Mouse (Mus musculus) left cerebral cortex, postnatal 25 days (tissue): Measurements from ENCODE around the gene Rbpjl. TPM values are rescaled to one million over a fixed set of nuclear protein-coding genes. Genes with fewer than 3 reads are reported as not detected.

Experiments used
- DNase-seq, 2 experiments: peaks; one replicate each; pipeline ENCODE4 v3.0.0; 2022; ENCODE audit warnings: low spot score in 2 of 2, mixed read lengths in 1 of 2
- intact Hi-C: fragments of 180-260 bp; cut with DNase I; formaldehyde crosslinking; loops from one replicate; pipeline ENCODE4 v1.15.1; 2025
- microRNA-seq, 2 experiments: library from miRNA; unstranded; fragments of <30 nt; microRNA quantifications; one replicate each; pipeline ENCODE4 v1.2.0; 2022
- total RNA-seq, 2 experiments: library from RNA; stranded (reverse); gene quantifications; 2 replicates each; pipeline ENCODE4 v1.2.3; 2021

Gene Rbpjl
- total RNA-seq, 2 experiments from 2014 or later, result 0.41 to 0.43 TPM

- intact Hi-C loops, result loop anchor here (2.0 to 5.0 kb wide), 2 partner anchors 41 to 99 kb away; no protein-coding TSS in a partner anchor
These were observed 55.0 kb downstream of the Rbpjl start for GRCm38 (mm10) chr2:164457942-164458341.

GRCm38 (mm10) chr2:164458535-164458934, 55.6 kb downstream of the Rbpjl start:
- intact Hi-C loops, result loop anchor here (5.0 kb wide), 1 partner anchor 99 kb away; no protein-coding TSS in a partner anchor
- DNase-seq, result no peak

More at GRCm38 (mm10) chr2:164457942-164458341, 55.0 kb downstream of the Rbpjl start:
- DNase-seq, result no peak

- intact Hi-C loops, result loop anchor here (2.0 to 5.0 kb wide), 2 partner anchors 26 to 56 kb away; partner anchors contain the start of gene Dbndd2
- peak; percentile 96 to 99 for DNase-seq
These were observed 58.0 kb downstream of the Rbpjl start, which contains the start of gene Gm20458 for GRCm38 (mm10) chr2:164460745-164461551. TSS of gene Gm20458 (plus strand) at chr2:164460967.

Small RNAs within 50 kb of the gene (microRNA-seq; reads per million reads assigned to microRNA genes)
- 0 reads per million in 2 experiments for gene Mir7678

Other genes starting within 250 kb of the Rbpjl start
- 10 to 100 TPM; 14.2 to 17.2 TPM for gene Kcns1, start 232.0 kb upstream of the Rbpjl start, total RNA-seq
- not detected for gene Wfdc5, start 220.4 kb upstream of the Rbpjl start, total RNA-seq
- gene Wfdc12, start 212.5 kb upstream of the Rbpjl start, total RNA-seq, result not detected
- not detected for gene Wfdc15a, start 203.0 kb upstream of the Rbpjl start, total RNA-seq
- not detected for gene Wfdc15b, start 181.5 kb upstream of the Rbpjl start, total RNA-seq
- gene Svs2, start 164.7 kb upstream of the Rbpjl start, total RNA-seq, result not detected
- not detected for gene Svs3b, start 146.5 kb upstream of the Rbpjl start, total RNA-seq
- not detected for gene Svs4, start 124.7 kb upstream of the Rbpjl start, total RNA-seq
- not detected for gene Svs3a, start 113.9 kb upstream of the Rbpjl start, total RNA-seq
- gene Svs6, start 86.4 kb upstream of the Rbpjl start, total RNA-seq, result not detected
- gene Svs5, start 70.4 kb upstream of the Rbpjl start, total RNA-seq, result not detected
- gene Slpi, start 14.0 kb upstream of the Rbpjl start, total RNA-seq, result not detected
- gene Matn4, start 2.0 kb downstream of the Rbpjl start, total RNA-seq, result 10 to 100 TPM; 11.5 to 13.8 TPM
- 10 to 100 TPM; 86.7 to 90.7 TPM for gene Sdc4, start 40.7 kb downstream of the Rbpjl start, total RNA-seq
- 10 to 100 TPM; 38.0 to 39.7 TPM for gene Sys1, start 53.8 kb downstream of the Rbpjl start, total RNA-seq
- gene Gm20458, start 57.8 kb downstream of the Rbpjl start, total RNA-seq, result 10 to 100 TPM; 11.4 to 13.1 TPM
- not detected for gene Trp53tg5, start 70.6 kb downstream of the Rbpjl start, total RNA-seq
- 100 to 1,000 TPM; 114 to 127 TPM for gene Dbndd2, start 83.0 kb downstream of the Rbpjl start, total RNA-seq
- gene Pigt, start 94.4 kb downstream of the Rbpjl start, total RNA-seq, result 10 to 100 TPM; 92.5 to 94.5 TPM
- 1 to 10 TPM in 1 of 2 experiments, under 1 TPM in 1; 0.71 to 1.3 TPM for gene Wfdc2, start 159.3 kb downstream of the Rbpjl start, total RNA-seq
- not detected for gene Spint3, start 170.3 kb downstream of the Rbpjl start, total RNA-seq
- gene Wfdc6a, start 182.3 kb downstream of the Rbpjl start, total RNA-seq, result under 1 TPM in 1 of 2 experiments, not detected in 1; 0.46 TPM
- gene Eppin, start 190.5 kb downstream of the Rbpjl start, total RNA-seq, result not detected
- not detected for gene Wfdc6b, start 210.4 kb downstream of the Rbpjl start, total RNA-seq
- gene Wfdc8, start 210.5 kb downstream of the Rbpjl start, total RNA-seq, result not detected
- gene Wfdc16, start 235.7 kb downstream of the Rbpjl start, total RNA-seq, result not detected